Comparison of ENCODE assay signal across 10 mouse cellular contexts in the genomic region with DNA sequence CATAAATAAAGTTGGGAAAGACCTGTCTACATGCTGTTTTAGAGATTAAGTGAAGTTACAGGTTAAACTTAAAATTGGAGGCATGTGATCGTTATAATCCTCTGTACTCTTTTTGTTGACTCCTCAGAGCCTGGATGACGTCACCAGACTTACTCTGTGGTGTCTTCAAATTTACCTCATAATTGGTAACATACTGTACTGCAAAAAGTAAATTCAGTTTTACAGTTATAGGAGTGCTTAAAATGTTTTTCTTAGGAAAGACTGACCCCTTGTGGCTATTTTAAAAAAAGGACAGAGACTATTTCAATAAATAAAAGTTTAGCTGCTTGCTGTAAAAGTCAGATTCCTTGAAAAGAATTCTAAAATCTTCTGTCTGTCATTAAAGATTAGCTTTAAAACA. TPM values are rescaled to one million over a fixed set of nuclear protein-coding genes. Genes with fewer than 3 reads are reported as not detected.
DNase-seq lines count a peak whose midpoint lies in the region; ATAC-seq and TF ChIP-seq lines count a peak whose summit lies in the region.
"Had no signal": no experiment of that assay in that cellular context is flagged by ENCODE, and none has a peak within 500 bp of the region (broad histone marks: within the 10 kb centered on the region; RNA-seq: fewer than 3 reads in every experiment).

No protein-coding gene starts in this region.

- H3K27ac ChIP-seq in kidney, adult 2 months (ENCODE audit: insufficient read depth, low read depth, low read length) = no peak overlapping the region
- H3K27ac ChIP-seq in kidney, embryonic 16.5 days (ENCODE audit: low read length) = no peak overlapping the region
- H3K27ac ChIP-seq: lung, embryonic 15.5 days had no signal

- H3K4me1 ChIP-seq in kidney, adult 2 months (ENCODE audit: control insufficient read depth, insufficient read depth, low read length) = no peaks in the 10 kb centered on the region
- H3K4me1 ChIP-seq in kidney, embryonic 16.5 days (ENCODE audit: insufficient read depth, low read length) = no peaks in the 10 kb centered on the region
- H3K4me1 ChIP-seq: lung, embryonic 15.5 days had no signal

- no peak overlapping the region for H3K4me2 ChIP-seq in kidney, embryonic 16.5 days (replicated peaks; ENCODE audit: low read depth, low read length)
- H3K4me2 ChIP-seq: lung, embryonic 15.5 days had no signal

- H3K9me3 ChIP-seq in kidney, embryonic 16.5 days (ENCODE audit: low read length) = no peaks in the 10 kb centered on the region
- H3K9me3 ChIP-seq: lung, embryonic 15.5 days had no signal

- no peak overlapping the region for H3K9ac ChIP-seq in kidney, embryonic 16.5 days (replicated peaks; ENCODE audit: low read length)
- H3K9ac ChIP-seq: lung, embryonic 15.5 days had no signal

- ATAC-seq in kidney, embryonic 16.5 days (ENCODE audit: low FRiP score, low TSS enrichment) = no peak
- ATAC-seq: intestine, embryonic 16.5 days had no signal

- TF ChIP-seq POLR2A in kidney, adult 2 months (IDR thresholded peaks at IDR 0.05; ENCODE audit: low read depth, low read length) = no peak

- DNase-seq in kidney, adult 2 months = peak; percentile 44
- DNase-seq in kidney, adult 18-20 months = no peak
- peak; percentile 69 for DNase-seq in CD4-positive, CD25-positive, alpha-beta regulatory T cell, adult 2 months (ENCODE audit: low read depth, low spot score)
- peak; percentile 90 for DNase-seq in NIH3T3 (ENCODE audit: low read depth)
- peak; percentile 80 for DNase-seq in induced T-regulatory cell, adult 2 months (ENCODE audit: low read depth)
- DNase-seq in thymus, postnatal 25 days = no peak
- DNase-seq in ovary, postnatal 14 days (ENCODE audit: low spot score) = no peak

- WGBS in kidney, adult 2 months = 45% methylated on average over 2 of the region's 2 CpGs
- 58% methylated on average over 2 of the region's 2 CpGs for WGBS in kidney, embryonic 16.5 days

- H3K4me3 ChIP-seq in kidney, adult 2 months (ENCODE audit: insufficient read depth, low read depth, low read length) = no peak overlapping the region
- no peak overlapping the region for H3K4me3 ChIP-seq in kidney, embryonic 16.5 days (ENCODE audit: low read length)
- H3K4me3 ChIP-seq: lung, embryonic 15.5 days had no signal

- no peak for TF ChIP-seq CTCF in kidney, adult 2 months (conservative IDR thresholded peaks at IDR 0.05; ENCODE audit: insufficient read depth, insufficient read length, low read depth, low read length)

- no peaks in the 10 kb centered on the region for H3K27me3 ChIP-seq in kidney, adult 2 months (replicated peaks; ENCODE audit: control insufficient read depth, insufficient read depth, low read length)
- no peaks in the 10 kb centered on the region for H3K27me3 ChIP-seq in kidney, embryonic 16.5 days (ENCODE audit: insufficient read depth, low read length)
- H3K27me3 ChIP-seq: lung, embryonic 15.5 days had no signal

- H3K36me3 ChIP-seq in kidney, adult 2 months (ENCODE audit: control insufficient read depth, insufficient read depth, low read length) = no peaks in the 10 kb centered on the region
- no peaks in the 10 kb centered on the region; the same call in 1 of the 2 replicates for H3K36me3 ChIP-seq in kidney, embryonic 16.5 days (ENCODE audit: insufficient read depth, low read length)
- H3K36me3 ChIP-seq: lung, embryonic 15.5 days had no signal

RNA-seq across cellular contexts. Expression of a gene that starts 32.1 kb away (rescaled TPM):
- polyA plus RNA-seq in kidney, adult 2 months (2012; rRNA removed) = 13.4 and 13.7 TPM in 2 replicates
- 8.9 and 9.6 TPM in 2 replicates for polyA plus RNA-seq in kidney, embryonic 16.5 days (2015; fragmentation: Nextera tagmentation; extraction: Ambion mirVana)

Comparison
In these comparisons a context has a peak if more than half of its experiments do, and no peak if none do; other contexts are left out.
1. DNase-seq: peak in kidney, adult 2 months (single experiment), CD4-positive, CD25-positive, alpha-beta regulatory T cell, adult 2 months (single experiment), NIH3T3 (single experiment) and induced T-regulatory cell, adult 2 months (single experiment); none in kidney, adult 18-20 months (single experiment), thymus, postnatal 25 days (single experiment) and ovary, postnatal 14 days (single experiment).